Mouse (Mus musculus) lung, postnatal 0 days (tissue): ENCODE measurements around the gene Dpp7. TPM values are rescaled to one million over a fixed set of nuclear protein-coding genes. Genes with fewer than 3 reads are reported as not detected.
A peak's percentile ranks its signal among the peaks of the same experiment; 100 is the strongest.

Source experiments
- ATAC-seq: fragments of 200-750 bp; cut with Nextera tagmentation; 2 replicates; pipeline ENCODE4 v1.8.0; 2017; ENCODE audit warnings: moderate library complexity
- DNase-seq: peaks from one replicate; pipeline ENCODE4 v3.0.0-alpha.2; 2016; ENCODE audit warnings: low spot score
- H3K27ac ChIP-seq: fragments of 300-500 bp; sonication (generic); 2 replicates; pipeline ENCODE4 v1.5.1; 2014; ENCODE audit warnings: antibody characterized with exemption, mild to moderate bottlenecking, low read length, mixed read lengths
- H3K27me3 ChIP-seq: fragments of 300-500 bp; sonication (generic); replicated peaks from 2 replicates; pipeline ENCODE4 v1.6.1; 2014; ENCODE audit warnings: low read length, mixed read lengths; ENCODE audit not compliant: insufficient read depth
- H3K36me3 ChIP-seq: fragments of 300-500 bp; sonication (generic); 2 replicates; pipeline ENCODE4 v1.6.1; 2014; ENCODE audit warnings: low read length, mixed read lengths; ENCODE audit not compliant: insufficient read depth
- H3K4me1 ChIP-seq: fragments of 300-500 bp; sonication (generic); 2 replicates; pipeline ENCODE4 v1.6.1; 2014; ENCODE audit warnings: antibody characterized with exemption, low read depth, low read length, mixed read lengths; ENCODE audit not compliant: insufficient read depth
- H3K4me2 ChIP-seq: fragments of 300-500 bp; sonication (generic); replicated peaks from 2 replicates; pipeline ENCODE4 v1.6.1; 2014; ENCODE audit warnings: low read depth, mild to moderate bottlenecking, low read length, moderate library complexity, mixed read lengths
- H3K4me3 ChIP-seq: fragments of 300-500 bp; sonication (generic); 2 replicates; pipeline ENCODE4 v1.5.1; 2014; ENCODE audit warnings: low read depth, low read length
- H3K9ac ChIP-seq: fragments of 300-500 bp; sonication (generic); replicated peaks from 2 replicates; pipeline ENCODE4 v1.6.1; 2014; ENCODE audit warnings: low read depth, mild to moderate bottlenecking
- H3K9me3 ChIP-seq: fragments of 300-500 bp; sonication (generic); 2 replicates; pipeline ENCODE4 v1.6.1; 2016; ENCODE audit warnings: low read length, mixed read lengths
- CTCF ChIP-seq: IDR thresholded peaks from 2 replicates; pipeline ENCODE4 v1.5.1; 2016; ENCODE audit warnings: antibody characterized with exemption, mild to moderate bottlenecking
- EP300 ChIP-seq: IDR thresholded peaks from 2 replicates; pipeline ENCODE4 v1.6.1; 2016; ENCODE audit warnings: antibody characterized with exemption, mild to moderate bottlenecking, control low read depth
- WGBS: fragments of 180-500 bp; shearing (Covaris S2); extraction: QIAGEN DNeasy Blood & Tissue Kit; methylation state at CpG from one replicate; pipeline ENCODE4 v1.1.7; 2014; 5-methylcytosine and 5-hydroxymethylcytosine counted together
- polyA plus RNA-seq: library from polyadenylated mRNA; unstranded; fragments of >200 nt; fragmentation: Nextera tagmentation; extraction: Ambion mirVana; gene quantifications from 2 replicates; pipeline ENCODE4 v1.2.1, GENCODE M21; 2015

The Dpp7 gene
- polyA plus RNA-seq, 1 experiment from 2014 or later = 11.1 TPM

- ATAC-seq (peak; percentile 86), DNase-seq (peak; percentile 89)
- Histone ChIP-seq H3K4me1 (peaks cover 6% of the 10 kb centered on the region; the same call in 1 of the 2 replicates), H3K36me3 (0 out of 2 replicates have a peak, but pooled peaks cover 4% of the 10 kb centered on the region), H3K27me3 (no peaks in the 10 kb centered on the region), H3K27ac (peak overlapping the region; percentile 73), H3K4me3 (no peak overlapping the region), H3K4me2 (peak overlapping the region; percentile 97), H3K9ac (no peak overlapping the region), H3K9me3 (no peaks in the 10 kb centered on the region)
- TF ChIP-seq CTCF (peak; percentile 10; the same call in 1 of the 2 replicates), EP300 (peak; percentile 62; the same call in 1 of the 2 replicates)
- 32% methylated on average over 13 of the region's 13 CpGs for WGBS
Measured at GRCm38 (mm10) chr2:25363478-25364178, 7.5 kb upstream of the Dpp7 start.

DNA sequence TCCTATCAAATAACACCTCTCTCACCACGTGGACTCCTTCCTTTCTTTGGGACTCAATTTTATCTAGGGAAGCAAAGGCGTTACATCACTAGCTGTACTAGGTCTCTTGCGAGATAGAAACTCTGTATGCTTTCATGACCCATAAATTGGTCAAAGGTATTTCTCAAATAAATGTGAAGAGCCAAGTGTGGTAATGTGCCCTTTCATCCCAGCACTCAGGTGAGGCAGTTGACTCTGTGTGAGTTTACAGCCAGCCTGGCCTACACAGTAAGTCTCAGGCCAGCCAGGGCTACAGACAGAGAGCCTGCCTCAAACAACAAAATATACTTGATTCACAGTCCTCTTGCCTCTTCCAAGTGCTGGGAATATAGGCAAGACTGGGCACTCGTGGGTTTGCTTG lies 3.7 kb upstream of the Dpp7 start:
- 69% methylated on average over 4 of the region's 4 CpGs for WGBS
- ATAC-seq (no peak), DNase-seq (no peak)
- Histone ChIP-seq H3K4me2 (no peak overlapping the region), H3K4me1 (peaks cover 14% of the 10 kb centered on the region; the same call in 1 of the 2 replicates), H3K27ac (no peak overlapping the region), H3K9ac (no peak overlapping the region), H3K9me3 (no peaks in the 10 kb centered on the region), H3K27me3 (no peaks in the 10 kb centered on the region), H3K36me3 (0 out of 2 replicates have a peak, but pooled peaks cover 4% of the 10 kb centered on the region), H3K4me3 (no peak overlapping the region)
- TF ChIP-seq EP300 (no peak), CTCF (no peak)

- no peaks in the 10 kb centered on the region for H3K9me3 ChIP-seq
- no peaks in the 10 kb centered on the region for H3K27me3 ChIP-seq
- WGBS = 39% methylated on average over 18 of the region's 18 CpGs
- H3K9ac ChIP-seq = no peak overlapping the region
- peak overlapping the region; percentile 33 for H3K4me3 ChIP-seq
- H3K4me2 ChIP-seq = peak overlapping the region; percentile 65
- ATAC-seq = no peak; the same call in 1 of the 2 replicates
- no peak for TF ChIP-seq EP300
- H3K27ac ChIP-seq = no peak overlapping the region
- DNase-seq = no peak
- peaks cover 10% of the 10 kb centered on the region; the same call in 1 of the 2 replicates for H3K36me3 ChIP-seq
- peaks cover 8% of the 10 kb centered on the region; the same call in 1 of the 2 replicates for H3K4me1 ChIP-seq
Measured at GRCm38 (mm10) chr2:25355419-25356066, 616 bp downstream of the Dpp7 start.

- DNase-seq = no peak
- ATAC-seq = no peak
- H3K9me3 ChIP-seq = no peaks in the 10 kb centered on the region
- no peak overlapping the region for H3K9ac ChIP-seq
- H3K36me3 ChIP-seq = peaks cover 24% of the 10 kb centered on the region
- H3K4me1 ChIP-seq = peaks cover 8% of the 10 kb centered on the region; the same call in 1 of the 2 replicates
- 80% methylated on average over 6 of the region's 6 CpGs for WGBS
- no peak overlapping the region for H3K4me3 ChIP-seq
- H3K4me2 ChIP-seq = no peak overlapping the region
- H3K27ac ChIP-seq = no peak overlapping the region
- H3K27me3 ChIP-seq = no peaks in the 10 kb centered on the region
- TF ChIP-seq CTCF (no peak), EP300 (no peak)
Measured at GRCm38 (mm10) chr2:25354211-25354610, 1.9 kb downstream of the Dpp7 start.

GRCm38 (mm10) chr2:25350701-25351100 lies 5.5 kb downstream of the Dpp7 start:
- WGBS = 97% methylated on average over 3 of the region's 3 CpGs
- no peak overlapping the region for H3K4me3 ChIP-seq
- DNase-seq (no peak), ATAC-seq (no peak)
- H3K9me3 ChIP-seq = no peaks in the 10 kb centered on the region
- H3K27ac ChIP-seq = no peak overlapping the region
- H3K36me3 ChIP-seq = peaks cover 35% of the 10 kb centered on the region
- no peak overlapping the region for H3K4me2 ChIP-seq
- TF ChIP-seq CTCF (no peak), EP300 (no peak)
- no peak overlapping the region for H3K9ac ChIP-seq
- no peaks in the 10 kb centered on the region for H3K27me3 ChIP-seq
- peaks cover under 1% of the 10 kb centered on the region; the same call in 1 of the 2 replicates for H3K4me1 ChIP-seq

- ATAC-seq (no peak), DNase-seq (no peak)
- Histone ChIP-seq H3K27ac (no peak overlapping the region), H3K4me2 (no peak overlapping the region), H3K4me3 (no peak overlapping the region), H3K27me3 (no peaks in the 10 kb centered on the region), H3K36me3 (peaks cover 38% of the 10 kb centered on the region), H3K4me1 (no peaks in the 10 kb centered on the region), H3K9ac (no peak overlapping the region), H3K9me3 (no peaks in the 10 kb centered on the region)
- TF ChIP-seq CTCF = no peak
- no peak for TF ChIP-seq EP300
- 92% methylated on average over 4 of the region's 4 CpGs for WGBS
Measured at GRCm38 (mm10) chr2:25349499-25349898, 6.7 kb downstream of the Dpp7 start.
